Mouse (Mus musculus) hindbrain, embryonic 13.5 days (tissue): ENCODE data around the gene Trip6. TPM values are rescaled to one million over a fixed set of nuclear protein-coding genes. Genes with fewer than 3 reads are reported as not detected.

Experiments used
- ATAC-seq: fragments of 200-750 bp; cut with Nextera tagmentation; 2 replicates; pipeline ENCODE4 v1.8.0; 2017; ENCODE audit warnings: moderate TSS enrichment; ENCODE audit not compliant: low FRiP score
- H3K27ac ChIP-seq: fragments of 300-500 bp; sonication (generic); 2 replicates; pipeline ENCODE4 v1.5.1; 2015; ENCODE audit warnings: inconsistent platforms, mild to moderate bottlenecking, moderate library complexity
- H3K27me3 ChIP-seq: fragments of 300-500 bp; sonication (generic); 2 replicates; pipeline ENCODE4 v1.6.1; 2015; ENCODE audit warnings: mild to moderate bottlenecking, inconsistent platforms
- H3K36me3 ChIP-seq: fragments of 300-500 bp; sonication (generic); 2 replicates; pipeline ENCODE4 v1.6.1; 2015; ENCODE audit warnings: mild to moderate bottlenecking, inconsistent platforms
- H3K4me1 ChIP-seq: fragments of 300-500 bp; sonication (generic); replicated peaks from 2 replicates; pipeline ENCODE4 v1.6.1; 2015; ENCODE audit warnings: inconsistent platforms
- H3K4me2 ChIP-seq: fragments of 300-500 bp; sonication (generic); 2 replicates; pipeline ENCODE4 v1.6.1; 2015; ENCODE audit warnings: inconsistent platforms, mild to moderate bottlenecking, moderate library complexity
- H3K4me3 ChIP-seq: fragments of 300-500 bp; sonication (generic); 2 replicates; pipeline ENCODE4 v1.5.1; 2015; ENCODE audit warnings: mild to moderate bottlenecking, inconsistent platforms
- H3K9ac ChIP-seq: fragments of 300-500 bp; sonication (generic); 2 replicates; pipeline ENCODE4 v1.6.1; 2015; ENCODE audit warnings: mild to moderate bottlenecking, inconsistent platforms
- H3K9me3 ChIP-seq: fragments of 300-500 bp; sonication (generic); 2 replicates; pipeline ENCODE4 v1.6.1; 2016; ENCODE audit warnings: inconsistent platforms
- WGBS: fragments of 180-500 bp; shearing (Covaris S2); methylation state at CpG from one replicate; pipeline ENCODE4 v1.1.7; 2015; 5-methylcytosine and 5-hydroxymethylcytosine counted together
- polyA plus RNA-seq: library from polyadenylated mRNA; unstranded; fragments of >200 nt; fragmentation: Nextera tagmentation; extraction: Ambion mirVana; gene quantifications from 2 replicates; pipeline ENCODE4 v1.2.1, GENCODE M21; 2015

Gene Trip6
- polyA plus RNA-seq, 1 experiment from 2014 or later = 19.2 TPM

- peak overlapping the region; percentile 91; the same call in 1 of the 2 replicates for H3K4me2 ChIP-seq
- H3K4me3 ChIP-seq = peak overlapping the region; percentile 61
- H3K27me3 ChIP-seq = no peaks in the 10 kb centered on the region
- H3K9me3 ChIP-seq = no peaks in the 10 kb centered on the region
- H3K27ac ChIP-seq = no peak overlapping the region
- peaks cover 29% of the 10 kb centered on the region for H3K4me1 ChIP-seq
- 0 out of 2 replicates have a peak, but pooled peaks cover 4% of the 10 kb centered on the region for H3K36me3 ChIP-seq
- ATAC-seq = no peak
- no peak overlapping the region for H3K9ac ChIP-seq
- WGBS = 56% methylated on average over 10 of the region's 10 CpGs
Measured at GRCm38 (mm10) chr5:137334317-137334716, 20.1 kb upstream of the Trip6 start.

GRCm38 (mm10) chr5:137333512-137334174 lies 19.4 kb upstream of the Trip6 start, which contains the start of gene Slc12a9:
Gene Slc12a9, minus strand, starts transcription at chr5:137333597.
- H3K4me1 ChIP-seq = peaks cover 22% of the 10 kb centered on the region
- peak within 1 kb of the TSS; percentile 61 for H3K4me3 ChIP-seq
- H3K4me2 ChIP-seq = peak within 1 kb of the TSS; percentile 91
- ATAC-seq = peak; percentile 88
- WGBS = under 1% methylated on average over 44 of the region's 44 CpGs
- H3K27ac ChIP-seq = peak within 1 kb of the TSS; percentile 81
- H3K27me3 ChIP-seq = no peaks in the 10 kb centered on the region
- no peaks in the 10 kb centered on the region for H3K9me3 ChIP-seq
- peak within 1 kb of the TSS; percentile 82 for H3K9ac ChIP-seq
- H3K36me3 ChIP-seq = peaks cover 4% of the 10 kb centered on the region; the same call in 1 of the 2 replicates

- Histone ChIP-seq H3K4me1 (peaks cover 20% of the 10 kb centered on the region), H3K4me3 (peak overlapping the region; percentile 61), H3K27me3 (no peaks in the 10 kb centered on the region), H3K9me3 (no peaks in the 10 kb centered on the region), H3K36me3 (peaks cover 11% of the 10 kb centered on the region), H3K27ac (peak overlapping the region; percentile 81), H3K9ac (peak overlapping the region; percentile 82), H3K4me2 (peak overlapping the region; percentile 91)
- WGBS = 19% methylated on average over 15 of the region's 15 CpGs
- ATAC-seq = peak; percentile 37
Measured at GRCm38 (mm10) chr5:137332857-137333511, 18.8 kb upstream of the Trip6 start.

- no peak overlapping the region; the same call in 1 of the 2 replicates for H3K9ac ChIP-seq
- ATAC-seq = no peak
Measured at GRCm38 (mm10) chr5:137330910-137331309, 16.7 kb upstream of the Trip6 start.

GRCm38 (mm10) chr5:137320996-137321395 lies 6.8 kb upstream of the Trip6 start:
- Histone ChIP-seq H3K4me1 (no peaks in the 10 kb centered on the region), H3K36me3 (peaks cover 86% of the 10 kb centered on the region), H3K27ac (no peak overlapping the region), H3K27me3 (0 out of 2 replicates have a peak, but pooled peaks cover 3% of the 10 kb centered on the region), H3K4me3 (no peak overlapping the region), H3K9ac (no peak overlapping the region), H3K9me3 (no peaks in the 10 kb centered on the region), H3K4me2 (no peak overlapping the region)
- no peak for ATAC-seq
- 95% methylated on average over 3 of the region's 3 CpGs for WGBS

More at GRCm38 (mm10) chr5:137330910-137331309, 16.7 kb upstream of the Trip6 start:
- Histone ChIP-seq H3K36me3 (peaks cover 29% of the 10 kb centered on the region), H3K9me3 (no peaks in the 10 kb centered on the region), H3K4me1 (peaks cover 15% of the 10 kb centered on the region), H3K4me3 (no peak overlapping the region), H3K27me3 (no peaks in the 10 kb centered on the region), H3K27ac (no peak overlapping the region), H3K4me2 (no peak overlapping the region)
- 92% methylated on average over 7 of the region's 7 CpGs for WGBS

- no peak for ATAC-seq
- Histone ChIP-seq H3K36me3 (peaks cover 75% of the 10 kb centered on the region), H3K4me1 (peaks cover 19% of the 10 kb centered on the region), H3K27me3 (peaks cover 11% of the 10 kb centered on the region; the same call in 1 of the 2 replicates), H3K9ac (no peak overlapping the region), H3K27ac (no peak overlapping the region), H3K4me3 (no peak overlapping the region), H3K4me2 (no peak overlapping the region), H3K9me3 (no peaks in the 10 kb centered on the region)
- WGBS = 97% methylated on average over 1 of the region's 1 CpGs
Measured at GRCm38 (mm10) chr5:137318570-137318969, 4.4 kb upstream of the Trip6 start.

GRCm38 (mm10) chr5:137317361-137317760 lies 3.2 kb upstream of the Trip6 start:
- no peak for ATAC-seq
- no peak overlapping the region for H3K4me3 ChIP-seq
- peaks cover 31% of the 10 kb centered on the region for H3K4me1 ChIP-seq
- no peaks in the 10 kb centered on the region for H3K9me3 ChIP-seq
- H3K4me2 ChIP-seq = no peak overlapping the region
- no peak overlapping the region for H3K27ac ChIP-seq
- H3K9ac ChIP-seq = no peak overlapping the region
- 90% methylated on average over 8 of the region's 8 CpGs for WGBS
- H3K27me3 ChIP-seq = peaks cover 11% of the 10 kb centered on the region; the same call in 1 of the 2 replicates
- H3K36me3 ChIP-seq = peaks cover 63% of the 10 kb centered on the region

- peaks cover 11% of the 10 kb centered on the region; the same call in 1 of the 2 replicates for H3K27me3 ChIP-seq
- H3K4me3 ChIP-seq = no peak overlapping the region
- H3K27ac ChIP-seq = no peak overlapping the region
- ATAC-seq = peak; percentile 25; the same call in 1 of the 2 replicates
- 43% methylated on average over 30 of the region's 30 CpGs for WGBS
- H3K4me2 ChIP-seq = peak overlapping the region; percentile 60; the same call in 1 of the 2 replicates
- peak overlapping the region; percentile 72 for H3K9ac ChIP-seq
- H3K4me1 ChIP-seq = peaks cover 36% of the 10 kb centered on the region
- no peaks in the 10 kb centered on the region for H3K9me3 ChIP-seq
- H3K36me3 ChIP-seq = peaks cover 51% of the 10 kb centered on the region
Measured at GRCm38 (mm10) chr5:137315084-137315903, 1.1 kb upstream of the Trip6 start.

GRCm38 (mm10) chr5:137313466-137314192 lies 575 bp downstream of the Trip6 start:
- Histone ChIP-seq H3K27ac (peak overlapping the region; percentile 13), H3K4me2 (peak overlapping the region; percentile 60), H3K4me1 (peaks cover 36% of the 10 kb centered on the region), H3K4me3 (peak overlapping the region; percentile 41), H3K9ac (peak overlapping the region; percentile 72), H3K9me3 (no peaks in the 10 kb centered on the region), H3K27me3 (peaks cover 11% of the 10 kb centered on the region; the same call in 1 of the 2 replicates), H3K36me3 (peaks cover 54% of the 10 kb centered on the region)
- WGBS = 3% methylated on average over 22 of the region's 22 CpGs
- ATAC-seq = peak; percentile 57

- Histone ChIP-seq H3K27me3 (no peaks in the 10 kb centered on the region), H3K9me3 (no peaks in the 10 kb centered on the region), H3K4me1 (peaks cover 56% of the 10 kb centered on the region), H3K36me3 (peaks cover 40% of the 10 kb centered on the region), H3K27ac (peak overlapping the region; percentile 98), H3K9ac (peak overlapping the region; percentile 99), H3K4me2 (peak overlapping the region; percentile 70), H3K4me3 (peak overlapping the region; percentile 93)
- ATAC-seq = no peak
- 95% methylated on average over 4 of the region's 4 CpGs for WGBS
Measured at GRCm38 (mm10) chr5:137308356-137308755, 5.8 kb downstream of the Trip6 start.

GRCm38 (mm10) chr5:137307071-137307912 lies 6.9 kb downstream of the Trip6 start, which contains the start of gene Srrt:
Gene Srrt, minus strand, starts transcription at chr5:137307674.
- WGBS = under 1% methylated on average over 62 of the region's 72 CpGs
- Histone ChIP-seq H3K4me1 (peaks cover 46% of the 10 kb centered on the region), H3K9ac (peak within 1 kb of the TSS; percentile 99), H3K9me3 (no peaks in the 10 kb centered on the region), H3K36me3 (peaks cover 51% of the 10 kb centered on the region), H3K4me3 (peak within 1 kb of the TSS; percentile 93), H3K4me2 (peak within 1 kb of the TSS; percentile 70), H3K27me3 (no peaks in the 10 kb centered on the region), H3K27ac (peak within 1 kb of the TSS; percentile 98)
- ATAC-seq = peak; percentile 83
